Mouse (Mus musculus): Measurements from ENCODE around the gene H2al1m. TPM values are rescaled to one million over a fixed set of nuclear protein-coding genes. Genes with fewer than 3 reads are reported as not detected.

Gene H2al1m
- polyA plus RNA-seq, 1 experiment from 2014 or later: not detected

Other genes with a start within 250 kb of the H2al1m start
- gene Fthl17f, start 220.7 kb upstream of the H2al1m start, polyA plus RNA-seq (2016; fragmentation: Nextera tagmentation; extraction: Ambion mirVana): not detected in 2 replicates
- not detected in 2 replicates for gene 4930402K13Rik, start 179.2 kb upstream of the H2al1m start, polyA plus RNA-seq (2016; fragmentation: Nextera tagmentation; extraction: Ambion mirVana)
- 0.35 and 0.50 TPM in 2 replicates for gene Lancl3, start 83.9 kb upstream of the H2al1m start, polyA plus RNA-seq (2016; fragmentation: Nextera tagmentation; extraction: Ambion mirVana)
- 0.16 and 0.20 TPM in 2 replicates for gene Gm14862, start 26.9 kb upstream of the H2al1m start, polyA plus RNA-seq (2016; fragmentation: Nextera tagmentation; extraction: Ambion mirVana)
- 2.0 and 2.3 TPM in 2 replicates for gene Xk, start 11.0 kb upstream of the H2al1m start, polyA plus RNA-seq (2016; fragmentation: Nextera tagmentation; extraction: Ambion mirVana)
- not detected in 2 replicates for gene H2al1k, start 66.9 kb downstream of the H2al1m start, polyA plus RNA-seq (2016; fragmentation: Nextera tagmentation; extraction: Ambion mirVana)
- gene Cybb, start 204.0 kb downstream of the H2al1m start, polyA plus RNA-seq (2016; fragmentation: Nextera tagmentation; extraction: Ambion mirVana): 0.52 and 0.58 TPM in 2 replicates